ENCODE assay signal across 24 mouse cellular contexts in genomic region chr2:166068261-166068660, GRCm38 (mm10).
"Had no signal": no experiment of that assay in that cellular context is flagged by ENCODE, and none has a peak within 500 bp of the region (broad histone marks: within the 10 kb centered on the region; RNA-seq: fewer than 3 reads in every experiment).

No protein-coding gene starts in this region.

- H3K4me2 ChIP-seq: heart, embryonic 12.5 days; hindbrain, embryonic 12.5 days; hindbrain, embryonic 15.5 days; kidney, embryonic 15.5 days; limb, embryonic 13.5 days; limb, embryonic 15.5 days; liver, embryonic 12.5 days had no signal

- H3K9ac ChIP-seq: forebrain, postnatal 0 days; heart, embryonic 12.5 days; hindbrain, embryonic 12.5 days; hindbrain, embryonic 15.5 days; kidney, embryonic 15.5 days; limb, embryonic 13.5 days; limb, embryonic 15.5 days; liver, embryonic 12.5 days had no signal

- H3K9me3 ChIP-seq: heart, embryonic 10.5 days; heart, embryonic 12.5 days; hindbrain, embryonic 12.5 days; hindbrain, embryonic 15.5 days; kidney, embryonic 15.5 days; limb, embryonic 13.5 days; limb, embryonic 15.5 days; liver, embryonic 12.5 days had no signal

- ATAC-seq: forebrain, postnatal 0 days; hindbrain, postnatal 0 days; intestine, embryonic 16.5 days; liver, embryonic 12.5 days had no signal

- H3K4me3 ChIP-seq: heart, embryonic 10.5 days; heart, embryonic 12.5 days; hindbrain, embryonic 12.5 days; hindbrain, embryonic 15.5 days; kidney, embryonic 15.5 days; limb, embryonic 13.5 days; limb, embryonic 15.5 days; liver, embryonic 12.5 days had no signal

- H3K27ac ChIP-seq: heart, embryonic 10.5 days; hindbrain, embryonic 12.5 days; hindbrain, embryonic 15.5 days; hindbrain, postnatal 0 days; kidney, embryonic 15.5 days; kidney, postnatal 0 days; limb, embryonic 13.5 days; limb, embryonic 15.5 days; liver, embryonic 12.5 days had no signal

- DNase-seq: forebrain, postnatal 0 days; gastrocnemius, postnatal 14 days; gastrocnemius, postnatal 36 days; heart, adult 18-20 months; heart, postnatal 10 days; kidney, adult 11 months; kidney, adult 2 months; kidney, adult 9 months; kidney, postnatal 14 days; kidney, postnatal 36 days; layer of hippocampus, adult 9-11 months; layer of hippocampus, postnatal 36 days; left cerebral cortex, postnatal 4 days had no signal

- H3K27me3 ChIP-seq: heart, embryonic 12.5 days; hindbrain, embryonic 12.5 days; hindbrain, embryonic 15.5 days; kidney, embryonic 15.5 days; limb, embryonic 13.5 days; limb, embryonic 15.5 days; liver, embryonic 12.5 days had no signal

- H3K4me1 ChIP-seq: hindbrain, embryonic 12.5 days; hindbrain, embryonic 15.5 days; limb, embryonic 13.5 days; limb, embryonic 15.5 days; liver, embryonic 12.5 days had no signal
